Mouse (Mus musculus) heart, postnatal 0 days (tissue): ENCODE measurements at regions not wholly inside any gene's neighbourhood (a gene's known extent, or its start where the extent isn't known, plus 50 kb on each side); places are given as distances from the start of the nearest gene placed in this dataset.
"Not testable (repeated sequence)": the region's sequence is repeated elsewhere in the genome, so short reads cannot be mapped to it uniquely, and the experiment has no call there.

Experiments
- CTCF ChIP-seq: IDR thresholded peaks from 2 replicates; pipeline ENCODE4 v1.5.1; 2016; ENCODE audit warnings: antibody characterized with exemption, control low read depth, low read depth
- EP300 ChIP-seq: IDR thresholded peaks from 2 replicates; pipeline ENCODE4 v1.6.1; 2016; ENCODE audit warnings: antibody characterized with exemption, low read depth

DNA sequence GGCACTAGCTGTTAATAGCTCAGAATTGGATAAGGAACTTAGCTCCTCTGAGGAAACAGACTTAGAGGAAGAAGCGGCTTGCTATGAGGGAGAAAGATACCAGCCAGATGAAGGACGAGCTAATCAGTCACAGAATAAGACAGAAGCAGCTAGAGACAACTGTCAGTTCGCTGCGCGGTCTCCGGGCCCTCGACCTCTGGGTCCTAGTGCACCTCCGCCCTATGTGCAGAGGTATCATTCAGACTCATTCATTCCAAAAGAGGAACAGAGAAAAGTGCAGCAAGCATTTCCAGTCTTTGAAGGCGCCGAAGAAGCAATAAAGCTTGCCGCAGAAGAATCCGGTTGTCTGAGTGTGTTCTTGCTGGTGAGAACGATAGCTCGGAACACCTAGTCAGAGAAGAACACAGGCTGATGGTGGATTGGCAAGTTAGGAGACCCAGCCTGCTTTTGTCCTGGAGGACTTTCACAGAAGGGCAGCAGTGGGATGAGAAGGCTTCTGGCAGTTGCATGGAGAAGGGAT is 142.1 kb downstream of the Arrdc3 start:
- not testable (repeated sequence) for TF ChIP-seq CTCF, EP300
